Comparison of ENCODE assay signal across 27 mouse cellular contexts in the genomic region with DNA sequence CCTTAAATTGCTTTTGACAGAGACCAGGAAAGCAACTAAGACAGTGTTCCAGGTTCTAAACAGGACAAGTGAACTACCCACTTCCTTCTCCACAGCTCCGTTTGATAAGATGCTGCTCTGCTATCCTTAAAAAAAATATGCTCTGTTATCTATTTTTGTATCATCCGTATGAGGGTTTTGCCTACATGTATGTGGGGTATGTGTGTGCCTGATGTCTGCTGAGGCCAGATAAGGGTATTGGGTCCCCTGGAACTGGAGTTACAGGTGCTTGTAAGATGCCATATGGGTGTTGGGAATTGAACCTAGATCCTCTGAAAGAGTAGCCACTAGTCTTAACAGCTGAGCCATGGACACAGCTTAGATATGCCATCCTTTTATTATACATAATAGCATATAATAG. TPM values are rescaled to one million over a fixed set of nuclear protein-coding genes. Genes with fewer than 3 reads are reported as not detected.
"Had no signal": no experiment of that assay in that cellular context is flagged by ENCODE, and none has a peak within 500 bp of the region (broad histone marks: within the 10 kb centered on the region; RNA-seq: fewer than 3 reads in every experiment).

No protein-coding gene starts in this region.

- H3K27me3 ChIP-seq: heart, embryonic 13.5 days; heart, embryonic 15.5 days; hindbrain, embryonic 13.5 days; hindbrain, embryonic 15.5 days; kidney, embryonic 15.5 days had no signal

- DNase-seq: gastrocnemius, postnatal 14 days; gastrocnemius, postnatal 36 days; heart, adult 11 months; heart, adult 2 months; heart, postnatal 14 days; heart, postnatal 36 days; kidney, adult 11 months; kidney, adult 2 months; kidney, adult 9 months; kidney, postnatal 14 days; kidney, postnatal 36 days; layer of hippocampus, adult 9-11 months; layer of hippocampus, postnatal 36 days had no signal

- H3K9ac ChIP-seq: heart, embryonic 13.5 days; heart, embryonic 15.5 days; hindbrain, embryonic 13.5 days; hindbrain, embryonic 15.5 days; kidney, embryonic 15.5 days; limb, embryonic 12.5 days had no signal

- H3K27ac ChIP-seq: heart, adult 2 months; heart, embryonic 13.5 days; heart, embryonic 15.5 days; hindbrain, embryonic 13.5 days; hindbrain, embryonic 15.5 days; hindbrain, postnatal 0 days; kidney, embryonic 15.5 days; kidney, postnatal 0 days; limb, embryonic 10.5 days; limb, embryonic 12.5 days had no signal

- H3K9me3 ChIP-seq: heart, embryonic 13.5 days; heart, embryonic 15.5 days; hindbrain, embryonic 13.5 days; hindbrain, embryonic 15.5 days; kidney, embryonic 15.5 days; limb, embryonic 10.5 days; limb, embryonic 12.5 days had no signal

- H3K4me2 ChIP-seq: heart, embryonic 11.5 days; heart, embryonic 13.5 days; heart, embryonic 15.5 days; hindbrain, embryonic 13.5 days; hindbrain, embryonic 15.5 days; kidney, embryonic 15.5 days; limb, embryonic 12.5 days had no signal

- ATAC-seq: hindbrain, postnatal 0 days; intestine, embryonic 16.5 days had no signal

- H3K36me3 ChIP-seq: heart, embryonic 13.5 days; heart, embryonic 15.5 days; hindbrain, embryonic 13.5 days; hindbrain, embryonic 15.5 days; kidney, embryonic 15.5 days; limb, embryonic 10.5 days; limb, embryonic 12.5 days had no signal

- H3K4me3 ChIP-seq: heart, adult 2 months; heart, embryonic 13.5 days; heart, embryonic 15.5 days; hindbrain, embryonic 13.5 days; hindbrain, embryonic 15.5 days; kidney, embryonic 15.5 days; limb, embryonic 10.5 days; limb, embryonic 12.5 days had no signal

RNA-seq across cellular contexts. Expression of a gene that starts 19.6 kb away (rescaled TPM):
- total RNA-seq: hematopoietic stem cell, adult 5-6 weeks; liver, adult 2 months had no signal
- polyA plus RNA-seq: heart, postnatal 0 days; liver, adult 2 months had no signal
